Mouse (Mus musculus) spleen, embryonic (tissue): ENCODE results near the gene Tom1l1.
"Not testable (repeated sequence)": the region's sequence is repeated elsewhere in the genome, so short reads cannot be mapped to it uniquely, and the experiment has no call there.

ENCODE experiments used
- CTCF ChIA-PET: fragments of 350-600 bp; sonication (Branson Sonifier 250); formaldehyde crosslinking; loops from one replicate; lab custom pipeline; 2022; lab: Charles Lee

Tom1l1 gene

DNA sequence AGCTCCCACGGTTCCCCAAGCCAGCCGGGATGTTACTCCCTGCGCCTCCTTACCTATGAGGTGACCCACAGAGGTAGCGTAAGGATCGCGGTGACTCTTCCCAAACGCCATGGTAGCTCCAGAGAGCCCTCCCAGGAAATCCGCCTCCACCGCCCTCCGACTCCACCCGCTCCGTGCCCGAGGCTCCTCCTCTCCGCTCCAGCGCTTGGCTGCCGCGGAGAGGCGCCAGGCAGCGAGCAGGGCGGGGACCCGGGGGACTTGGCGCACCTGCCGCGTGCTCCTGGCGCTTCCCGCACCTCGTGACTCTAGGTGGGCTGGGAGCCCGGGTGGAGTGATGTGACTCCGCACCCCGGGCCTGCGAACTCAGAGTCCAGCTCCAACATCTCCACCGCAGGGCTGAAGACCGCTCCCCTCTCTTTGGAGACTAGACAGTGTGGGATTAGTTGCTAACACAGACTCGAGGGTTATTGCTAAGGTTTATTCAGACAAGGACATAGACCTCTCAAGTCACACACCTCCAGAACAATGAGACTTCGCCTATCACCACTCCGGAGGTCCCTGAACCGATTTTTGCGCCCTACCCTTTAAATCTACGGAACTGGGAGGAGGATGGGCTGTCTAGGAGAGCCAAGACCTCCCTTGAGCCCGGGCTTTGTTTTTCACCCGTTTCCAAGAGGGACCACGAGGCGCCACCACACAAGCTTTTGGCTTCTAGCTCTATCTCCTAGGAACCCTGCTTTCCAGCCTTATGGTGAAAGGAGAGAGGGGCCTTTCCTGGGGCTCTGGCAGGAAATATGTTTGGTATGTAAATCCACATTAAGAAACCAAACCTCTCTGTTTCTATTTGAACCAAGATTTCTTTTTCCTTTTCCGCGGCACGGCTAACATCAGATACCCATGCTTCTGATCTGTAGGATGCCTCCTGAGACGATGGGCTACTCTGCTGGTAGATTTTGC, at the start of gene Tom1l1:
TSS of gene Tom1l1 (minus strand) at position 907 of the 957 bp plus-strand sequence.
- CTCF ChIA-PET: no interaction called here

DNA sequence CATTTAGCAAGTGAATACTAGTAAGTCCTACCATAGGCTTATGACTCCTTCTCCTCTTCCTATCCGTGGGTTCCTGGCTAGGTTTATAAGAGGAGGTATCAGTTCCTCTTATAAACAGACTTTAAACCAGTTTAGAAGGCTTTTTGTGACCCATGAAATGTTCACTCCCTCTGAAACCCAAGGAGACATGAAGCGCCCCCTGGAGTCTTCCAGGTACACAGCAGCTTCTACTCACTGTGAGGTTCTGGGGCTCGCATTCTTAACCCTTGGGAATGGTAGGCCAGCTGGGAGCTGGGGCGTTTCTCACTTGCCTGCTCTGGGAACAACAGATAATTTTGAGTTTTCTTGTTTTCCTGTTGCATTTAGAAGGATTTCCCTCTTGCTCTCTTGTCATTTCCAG, 45.4 kb upstream of the Tom1l1 start:
- CTCF ChIA-PET: no interaction called here

DNA sequence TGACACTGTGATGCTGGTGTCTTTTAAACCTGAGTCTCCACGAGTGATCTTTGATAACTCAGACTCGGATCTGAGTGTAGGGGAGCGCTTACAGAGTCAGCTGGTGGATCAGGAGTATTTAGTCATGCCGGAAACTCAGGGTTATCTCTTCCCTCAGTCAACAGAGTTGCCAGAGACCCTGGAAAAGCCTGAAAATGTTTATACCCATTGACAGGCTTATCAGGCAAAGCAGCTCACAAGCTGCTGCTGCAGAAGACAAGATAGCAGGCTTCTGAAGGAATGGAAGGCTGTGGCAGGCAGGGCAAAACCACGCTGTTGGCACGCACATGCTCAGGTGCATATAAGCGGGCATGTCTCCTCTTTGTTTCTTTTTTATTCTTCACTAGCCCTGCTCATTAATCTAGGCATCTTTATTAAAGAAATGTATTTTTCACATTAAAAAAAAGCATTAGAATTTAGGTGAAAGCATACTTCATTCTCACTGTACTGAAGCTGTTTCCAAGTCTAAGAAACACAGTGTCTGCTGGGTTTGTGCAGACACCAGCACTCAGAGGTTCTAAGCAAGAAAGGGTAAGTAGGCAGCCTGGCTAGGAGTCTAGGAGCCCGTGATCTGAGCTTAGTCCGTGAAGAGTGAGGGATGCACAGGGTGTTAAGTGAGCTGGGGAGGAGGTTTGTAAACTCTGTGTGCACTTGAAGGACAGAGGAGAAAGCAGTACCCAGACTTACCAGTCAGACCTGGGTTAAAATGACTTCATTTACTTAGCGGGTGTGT, 39.4 kb upstream of the Tom1l1 start:
- CTCF ChIA-PET: no interaction called here

DNA sequence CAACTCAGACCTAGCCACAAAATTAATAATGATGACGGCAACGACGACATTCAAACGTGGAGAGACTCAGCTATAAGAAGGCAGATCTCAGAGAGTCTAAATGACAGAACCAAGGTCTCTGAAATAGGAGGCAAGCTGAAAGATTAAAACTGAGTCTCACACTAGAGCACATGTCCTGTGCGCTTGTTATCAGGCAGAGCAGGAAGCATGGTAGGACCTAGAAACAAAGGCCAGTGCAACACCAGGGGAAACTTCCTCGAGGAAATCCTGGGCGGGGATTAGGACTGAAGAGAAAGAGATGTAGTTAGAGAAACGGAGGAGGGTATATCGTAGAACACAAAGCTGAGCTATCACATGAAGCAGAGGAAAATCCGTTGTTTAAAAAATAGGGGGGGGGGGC, 38.6 kb upstream of the Tom1l1 start:
- CTCF ChIA-PET: no interaction called here

DNA sequence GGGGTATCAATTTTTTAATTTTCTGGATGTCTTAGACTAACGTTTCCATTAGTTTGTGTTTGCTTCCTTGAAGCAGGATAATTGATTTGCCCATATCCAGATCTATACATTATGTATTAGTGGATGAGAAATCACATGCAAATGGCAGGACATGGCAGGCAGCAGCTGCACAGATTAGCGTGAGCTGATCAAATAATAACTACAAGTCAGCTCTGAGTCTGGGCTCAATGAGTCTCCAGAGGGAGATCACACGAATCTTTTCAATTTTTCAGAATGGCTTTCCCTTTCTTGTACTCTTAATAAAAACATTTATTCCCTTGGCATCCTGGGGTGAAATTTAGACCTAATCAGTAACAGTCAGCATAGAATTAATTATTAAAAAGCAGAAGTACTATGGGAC, 34.1 kb upstream of the Tom1l1 start:
- CTCF ChIA-PET: no interaction called here

DNA sequence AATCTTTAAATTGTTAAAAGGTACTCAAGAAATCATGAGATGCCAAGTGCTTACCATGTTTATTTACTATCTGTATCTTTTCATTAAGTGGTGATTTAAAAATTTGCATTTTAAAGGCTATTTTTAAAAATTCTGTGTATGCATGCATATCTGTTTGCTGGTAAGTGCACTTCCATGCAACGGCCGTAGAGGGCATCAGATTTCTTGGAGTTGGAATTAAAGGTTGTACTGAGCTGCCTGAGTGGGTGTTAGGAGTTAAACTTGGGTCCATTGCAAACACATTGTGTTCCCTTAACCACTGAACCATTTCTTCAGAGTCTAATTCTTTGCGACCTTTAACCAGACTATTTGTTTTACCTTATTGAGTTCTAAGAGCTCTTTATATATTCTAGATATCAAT, 29.6 kb upstream of the Tom1l1 start:
- CTCF ChIA-PET: no interaction called here

DNA sequence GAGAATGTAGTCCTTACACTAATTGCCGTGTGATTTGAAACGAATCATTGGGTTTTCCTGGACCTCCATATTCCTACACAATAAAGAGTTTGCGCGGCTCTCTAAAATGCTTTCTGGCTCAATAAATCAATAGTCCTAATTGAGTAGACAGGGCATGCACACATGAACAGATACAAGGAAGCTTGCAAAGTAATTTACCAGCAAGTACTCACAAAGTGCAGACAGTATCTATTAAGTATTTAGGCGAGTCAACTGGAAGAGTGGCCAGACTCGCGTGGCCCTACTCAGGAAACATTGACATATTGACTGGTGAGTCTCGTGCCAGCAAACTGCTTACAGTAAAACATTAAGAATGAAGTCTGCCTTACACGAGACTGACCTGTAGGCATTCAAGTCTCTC, 23.4 kb upstream of the Tom1l1 start:
- CTCF ChIA-PET: no interaction called here

DNA sequence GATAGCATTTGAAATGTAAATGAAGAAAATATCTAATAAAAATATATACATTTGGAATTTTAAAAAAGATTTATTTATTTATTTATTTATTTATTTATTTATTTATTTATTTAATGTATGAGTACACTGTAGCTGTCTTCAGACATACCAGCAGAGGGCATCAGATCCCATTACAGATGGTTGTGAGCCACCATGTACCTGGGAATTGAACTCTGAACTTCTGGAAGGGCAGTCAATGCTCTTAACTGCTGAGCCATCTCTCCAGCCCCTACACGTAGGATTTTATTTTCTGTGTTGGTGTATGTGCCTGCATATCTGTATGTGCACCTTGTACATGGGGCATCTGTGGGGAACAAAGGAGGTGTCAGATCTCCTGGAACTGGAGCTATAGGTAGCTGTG, 19.0 kb upstream of the Tom1l1 start:
- CTCF ChIA-PET: not testable (repeated sequence)

DNA sequence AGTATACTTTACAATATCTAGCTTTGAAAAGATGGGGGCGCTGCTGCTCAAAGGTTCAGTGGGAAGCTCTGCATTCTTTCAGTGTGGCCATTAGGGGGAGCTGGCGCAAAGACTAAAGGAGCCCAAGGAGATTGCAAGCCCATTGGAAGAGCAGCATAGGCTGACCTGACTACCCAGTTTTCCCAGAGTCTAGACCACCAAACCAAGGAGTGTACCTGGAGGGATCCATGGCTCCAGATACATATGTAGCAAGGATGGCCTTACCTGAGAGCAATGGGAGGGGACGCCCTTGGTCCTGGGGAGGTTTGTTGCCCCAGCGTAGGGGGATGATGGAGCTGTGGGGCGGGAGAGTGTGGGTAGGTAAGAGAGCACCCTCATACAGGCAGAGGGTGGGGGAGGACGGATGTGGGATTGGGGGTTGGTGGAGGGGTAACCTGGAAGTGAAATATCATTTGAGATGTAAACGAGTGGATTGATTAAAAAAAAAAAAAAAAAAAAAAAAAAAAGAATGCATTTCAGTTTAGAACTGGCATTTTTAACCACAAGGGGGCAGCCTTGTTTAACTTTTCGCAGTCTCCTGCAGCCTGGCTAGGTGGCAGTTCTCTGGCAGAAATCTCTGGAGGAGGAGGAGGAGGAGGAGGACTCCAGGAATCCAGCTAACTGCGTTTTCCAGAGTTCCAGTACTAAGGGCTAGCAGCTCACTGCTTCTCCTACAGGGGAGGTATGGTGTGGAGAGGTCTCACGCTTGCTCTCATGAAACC, 9.5 kb upstream of the Tom1l1 start:
- CTCF ChIA-PET: no interaction called here

DNA sequence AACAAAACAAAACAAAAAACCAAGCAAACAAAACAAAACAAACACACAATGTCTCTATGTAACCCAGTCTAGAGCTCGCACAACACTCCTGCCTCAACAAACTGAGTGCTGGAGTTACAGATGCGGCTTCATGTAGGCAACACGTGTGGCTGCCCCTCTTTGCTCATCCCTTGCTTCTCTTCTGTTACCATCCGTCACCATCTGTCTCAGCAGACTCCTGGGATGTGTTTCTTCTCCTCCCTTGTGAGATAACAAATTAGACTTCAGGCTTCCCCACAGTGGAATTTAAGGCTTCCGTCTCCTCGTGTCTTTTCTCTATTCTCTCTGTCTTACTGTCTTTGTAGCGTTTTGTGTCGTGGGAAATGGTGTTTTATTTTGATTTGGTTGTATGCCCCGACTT, 7.6 kb upstream of the Tom1l1 start:
- CTCF ChIA-PET: no interaction called here

DNA sequence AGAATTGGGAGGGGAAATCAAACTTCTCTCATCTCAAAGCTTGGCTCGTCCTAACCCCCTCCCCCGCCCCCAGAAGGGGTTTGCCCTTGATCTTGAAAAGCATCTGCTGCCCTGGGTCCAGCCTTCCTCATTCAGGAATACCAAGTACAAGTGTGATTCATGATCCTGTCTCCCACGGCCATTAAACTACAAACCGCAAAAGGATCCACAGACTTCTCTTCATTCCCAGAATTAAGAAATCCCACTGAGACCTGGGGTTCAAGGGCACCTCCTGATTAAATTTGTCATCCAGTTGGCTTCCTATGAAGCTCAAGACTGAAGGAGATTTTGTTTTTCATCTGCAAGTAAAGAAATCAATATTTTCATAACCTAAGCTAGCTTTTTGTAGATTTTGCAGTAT, 6.0 kb upstream of the Tom1l1 start:
- CTCF ChIA-PET: no interaction called here

DNA sequence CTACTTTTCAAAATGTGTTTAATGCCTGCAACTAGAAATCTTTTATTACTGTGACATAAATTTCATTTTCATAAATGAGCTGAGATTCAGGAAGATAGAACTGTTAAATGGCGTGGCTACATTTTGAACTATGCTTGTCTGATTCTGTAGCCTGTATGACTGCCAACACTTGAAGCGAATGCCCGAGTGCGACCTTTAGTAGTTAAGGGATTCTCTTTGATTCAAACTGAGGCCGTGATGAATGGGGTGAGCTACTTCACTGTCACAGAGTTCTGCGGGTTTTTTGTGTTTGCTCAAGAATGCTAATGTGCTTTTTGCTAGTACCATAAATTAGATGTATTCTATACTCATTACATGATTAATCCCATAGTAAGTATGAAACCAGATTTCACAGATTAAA, 2.2 kb upstream of the Tom1l1 start:
- CTCF ChIA-PET: no interaction called here

DNA sequence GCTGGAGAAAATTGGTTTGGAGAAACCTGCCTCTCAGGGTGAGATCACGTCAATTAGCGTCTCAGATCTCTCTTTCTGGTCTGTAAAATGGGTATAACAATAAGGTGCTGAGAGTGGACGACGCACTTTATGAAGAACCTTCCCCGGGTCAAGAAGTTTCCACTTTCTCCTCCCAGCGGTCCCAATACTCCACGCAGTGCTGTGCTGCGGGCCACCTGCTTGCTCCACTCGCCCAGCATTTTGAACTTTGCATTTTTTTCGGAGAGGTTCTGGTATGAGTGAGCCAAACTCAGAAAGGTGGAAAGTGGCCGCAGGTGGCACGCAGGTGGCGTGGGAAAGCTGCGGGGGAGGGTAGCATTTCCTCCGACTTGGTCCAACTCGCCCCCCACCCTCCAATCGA, 1.1 kb downstream of the Tom1l1 start:
- CTCF ChIA-PET: no interaction called here

DNA sequence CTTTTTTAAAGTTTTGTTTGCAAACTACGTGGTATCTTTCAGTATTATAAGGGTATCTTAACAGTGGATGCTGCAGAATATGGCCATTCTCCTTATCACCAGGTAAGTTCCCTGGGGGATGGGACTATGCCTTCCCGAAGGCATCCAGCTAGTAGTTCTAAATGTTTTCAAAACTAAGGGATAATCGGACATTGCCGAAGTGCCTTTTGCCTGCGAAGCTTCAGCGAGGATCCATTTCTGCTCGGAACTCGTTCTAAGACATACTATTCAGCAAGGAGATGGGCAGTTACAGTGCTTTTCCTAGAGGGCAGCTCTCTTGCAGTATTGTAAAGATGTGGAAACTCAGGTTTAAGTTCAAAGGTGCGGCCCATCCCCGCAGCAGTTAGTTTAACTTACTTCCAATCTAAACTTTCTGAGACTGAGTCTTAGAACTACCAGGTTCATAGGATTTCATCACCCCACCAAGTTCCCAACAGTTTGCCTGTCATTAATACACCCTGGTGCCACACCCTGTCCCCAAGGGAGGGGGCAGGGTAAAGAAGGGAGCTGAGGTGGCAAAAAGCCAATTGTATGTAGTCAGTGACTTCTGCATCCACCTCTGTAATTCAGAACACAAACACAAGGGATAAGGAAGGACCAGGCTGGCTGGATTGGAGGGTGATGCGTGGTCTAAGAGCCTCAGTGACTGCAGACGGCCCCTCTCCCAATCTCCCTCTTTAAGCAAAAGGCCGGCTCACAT, 1.7 kb downstream of the Tom1l1 start:
- CTCF ChIA-PET: no interaction called here

DNA sequence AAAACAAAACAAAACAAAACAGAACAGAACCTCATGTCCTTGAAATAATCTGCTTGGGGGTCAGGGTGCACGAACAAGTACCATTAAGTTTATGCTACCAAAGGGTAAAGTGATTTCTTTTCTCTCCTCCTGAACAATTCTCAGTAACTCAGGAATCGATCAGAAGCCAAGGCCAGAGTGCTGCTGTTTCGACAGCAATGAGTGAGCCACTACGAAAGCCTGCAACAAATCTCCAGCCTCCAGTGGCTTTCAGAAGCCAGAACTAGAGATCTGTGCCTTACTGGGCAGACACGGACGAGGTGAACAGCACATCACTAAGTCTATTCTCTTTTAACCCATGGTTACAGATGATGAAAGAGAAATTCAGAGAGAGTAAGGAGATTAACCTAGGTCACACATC, 3.0 kb downstream of the Tom1l1 start:
- CTCF ChIA-PET: no interaction called here

DNA sequence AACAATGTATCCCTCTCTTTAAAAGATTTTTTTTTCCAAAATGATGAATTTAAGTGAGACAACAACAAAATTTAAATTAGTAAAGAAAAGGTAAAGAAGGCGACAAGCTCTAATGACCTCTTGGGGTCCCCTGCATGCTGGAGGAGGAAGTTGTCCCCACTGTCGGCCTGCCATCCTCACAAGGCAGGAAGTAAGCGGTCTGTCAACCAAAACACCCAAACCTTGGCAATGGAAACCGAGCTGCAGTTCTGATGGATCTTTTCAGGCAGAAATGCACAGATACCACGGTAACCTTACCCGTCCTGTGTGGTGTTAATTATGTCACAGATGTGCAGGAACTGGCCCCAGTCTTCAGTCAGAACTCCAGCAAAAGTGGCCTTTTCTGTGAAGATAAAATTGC, 3.4 kb downstream of the Tom1l1 start:
- CTCF ChIA-PET: no interaction called here

DNA sequence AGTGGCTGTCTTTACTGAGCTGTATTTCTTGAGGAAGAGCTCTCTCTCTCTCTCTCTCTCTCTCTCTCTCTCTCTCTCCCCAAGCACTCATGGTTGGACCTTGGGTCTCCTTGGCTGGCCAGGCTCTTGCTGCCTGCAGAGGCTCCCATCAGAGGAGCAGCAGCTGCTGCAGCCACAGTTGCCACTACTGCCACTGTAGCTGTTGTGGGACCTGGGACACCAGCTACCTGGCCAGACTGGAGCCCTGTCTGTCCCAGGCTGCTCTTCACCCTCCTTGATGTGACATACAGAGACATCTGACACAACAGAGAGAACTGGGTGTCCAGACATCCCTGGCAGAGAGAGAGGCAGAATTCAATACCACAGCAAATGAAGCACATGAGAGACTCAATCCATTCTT, 7.0 kb downstream of the Tom1l1 start:
- CTCF ChIA-PET: no interaction called here

DNA sequence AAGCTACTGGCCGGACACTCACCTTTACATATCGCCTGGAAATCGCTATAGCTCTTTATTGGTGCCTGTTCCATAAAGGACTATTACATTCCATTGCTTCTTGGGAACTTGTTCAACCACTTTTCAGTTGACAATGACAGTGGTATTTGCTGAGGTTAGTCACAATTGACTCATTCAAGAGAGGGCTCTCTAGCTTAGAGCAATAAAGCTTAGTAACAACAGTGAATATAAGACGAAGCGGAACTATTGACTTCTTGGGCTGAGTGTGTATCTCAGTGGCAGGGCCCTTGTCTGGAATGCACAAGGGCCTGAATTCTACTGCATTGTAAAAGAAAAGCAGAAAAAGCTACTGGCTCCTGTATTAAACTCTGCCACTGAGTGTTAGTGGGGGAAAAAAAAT, 9.6 kb downstream of the Tom1l1 start:
- CTCF ChIA-PET: no interaction called here

DNA sequence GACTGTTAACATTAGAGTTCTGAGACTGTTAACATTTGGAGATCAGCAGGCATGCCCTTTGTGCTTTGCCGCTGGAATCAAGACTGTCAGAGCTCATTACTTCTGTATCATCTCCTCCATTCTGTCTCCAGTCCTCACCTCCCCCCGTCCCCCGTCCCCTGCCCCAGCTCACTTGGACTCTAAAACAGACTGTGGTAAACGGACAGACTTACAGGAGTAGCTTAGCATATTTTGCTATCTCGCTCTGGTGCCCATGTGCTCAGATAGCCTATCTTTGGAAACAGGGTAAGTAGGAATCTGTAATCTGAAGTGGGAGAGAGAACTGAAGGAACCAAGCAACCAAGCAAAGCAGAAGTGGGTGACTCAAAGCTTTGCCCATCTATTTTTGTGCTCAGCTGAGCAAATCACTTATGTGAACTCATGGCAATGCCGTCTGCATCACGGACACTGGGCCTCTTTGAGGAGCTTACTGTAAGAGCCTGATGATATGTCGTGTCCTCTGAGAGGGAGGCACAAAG, 10.3 kb downstream of the Tom1l1 start:
- CTCF ChIA-PET: no interaction called here

DNA sequence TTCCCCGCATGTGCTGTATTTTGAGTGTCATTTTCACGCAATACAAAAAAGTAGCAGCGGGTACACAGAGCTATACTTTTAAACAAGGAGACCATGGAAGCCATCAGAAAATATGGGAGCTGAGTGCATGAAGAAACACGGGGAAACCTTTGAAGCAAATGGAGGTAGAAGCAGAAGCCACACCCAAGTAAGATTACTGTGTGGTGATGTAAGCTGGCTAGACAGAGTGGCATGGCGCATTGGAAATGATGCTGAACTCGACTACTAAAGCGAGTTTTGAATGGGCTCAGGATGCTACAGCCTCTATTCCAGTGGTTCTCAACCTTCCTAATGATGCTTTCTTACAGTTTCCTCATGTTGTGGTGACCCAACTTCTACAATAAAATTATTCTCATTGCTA, 11.1 kb downstream of the Tom1l1 start:
- CTCF ChIA-PET: no interaction called here

DNA sequence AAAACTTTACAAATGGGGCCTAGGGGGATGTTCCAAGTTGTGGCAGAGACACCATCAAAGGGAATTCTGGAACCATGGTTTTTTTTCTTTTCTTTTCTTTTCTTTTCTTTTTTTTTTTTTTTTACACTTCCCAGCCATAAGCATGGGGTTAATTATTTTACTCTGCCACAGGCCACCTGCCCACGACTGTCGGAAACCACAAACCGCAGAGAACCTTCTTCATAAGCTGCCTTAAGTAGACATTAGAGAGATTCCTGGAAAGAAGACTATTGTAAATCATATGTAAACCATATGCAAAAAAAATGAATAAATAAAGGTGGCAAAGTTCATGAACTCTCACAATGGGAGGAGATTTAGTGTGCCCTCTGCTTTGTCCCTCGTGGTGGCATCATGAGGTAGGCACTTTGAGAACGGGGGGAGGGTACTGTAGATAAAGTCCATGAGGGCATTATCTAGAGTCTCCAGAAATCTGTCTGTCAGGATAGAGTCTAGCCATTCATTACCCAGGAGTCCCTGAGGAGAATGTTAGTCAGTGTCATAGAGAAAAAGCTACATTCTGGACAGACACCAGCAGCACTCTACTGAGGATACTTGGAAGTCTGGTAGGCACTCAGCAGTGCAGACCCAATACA, 12.6 kb downstream of the Tom1l1 start:
- CTCF ChIA-PET: interaction anchor here (0.7 kb wide), 1 partner anchor 238 kb away, joined by 11 read pairs; no protein-coding TSS in a partner anchor
